Mouse (Mus musculus): ENCODE measurements around the gene Olfr132.

DNA sequence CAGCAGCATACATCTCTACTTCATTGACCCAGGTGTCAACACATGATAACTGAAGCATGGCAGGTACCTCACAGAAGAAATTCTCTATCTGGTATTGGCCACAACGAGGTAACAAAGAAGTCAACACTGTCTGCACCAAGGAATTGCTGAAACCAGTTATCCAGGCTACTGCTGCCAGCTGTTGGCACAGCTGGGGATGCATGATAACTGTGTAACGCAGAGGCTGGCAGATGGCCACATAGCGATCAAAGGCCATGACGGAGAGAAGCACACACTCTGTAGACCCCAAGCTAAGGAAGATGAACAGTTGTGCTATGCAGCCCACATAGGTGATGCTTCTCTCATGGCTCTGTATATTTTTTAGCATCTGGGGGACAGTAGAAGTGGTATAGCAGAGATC lies 52.0 kb downstream of the Olfr132 start:
- TF ChIP-seq GATA1 (IDR thresholded peaks at IDR 0.05; ENCODE audit: low read length) = no peak
- no peak for TF ChIP-seq TAL1 (IDR thresholded peaks at IDR 0.05; ENCODE audit: low read length)
